Mouse (Mus musculus) lung, postnatal 25 days (tissue): Measurements from ENCODE around the gene Slc39a10.
"Not testable (repeated sequence)": the region's sequence is repeated elsewhere in the genome, so short reads cannot be mapped to it uniquely, and the experiment has no call there.

Experiments used
- DNase-seq: peaks from one replicate; pipeline ENCODE4 v3.0.0; 2022; ENCODE audit warnings: low spot score

Gene Slc39a10

DNA sequence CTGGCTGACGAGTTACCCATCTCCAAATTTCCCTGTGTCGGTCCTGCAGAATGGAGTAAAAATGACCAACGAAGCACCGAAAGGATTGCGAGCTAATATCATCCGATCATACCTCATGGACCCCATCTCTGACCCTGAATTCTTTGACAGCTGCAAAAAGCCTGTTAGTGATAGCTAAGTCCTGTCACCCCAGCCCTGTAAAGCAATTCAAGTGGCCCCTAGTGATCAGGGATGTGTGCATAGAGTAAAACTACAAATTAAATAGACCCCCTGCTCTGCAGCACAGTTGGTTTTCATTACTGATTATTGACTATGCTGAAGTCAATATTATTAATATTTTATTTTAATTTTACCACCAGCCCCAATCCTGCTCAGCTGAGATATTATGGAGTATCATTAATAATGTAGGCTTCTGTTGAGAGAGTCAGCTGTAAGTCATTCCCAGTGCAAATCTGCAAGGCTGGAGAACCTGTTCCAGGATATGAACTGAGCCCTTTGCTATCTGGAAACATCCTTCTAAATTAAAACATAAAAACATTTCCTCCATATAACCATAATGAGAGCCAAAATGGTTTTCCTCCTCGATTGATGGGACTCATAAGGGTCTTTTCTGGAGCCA, 122.5 kb downstream of the Slc39a10 start:
- not testable (repeated sequence) for DNase-seq

DNA sequence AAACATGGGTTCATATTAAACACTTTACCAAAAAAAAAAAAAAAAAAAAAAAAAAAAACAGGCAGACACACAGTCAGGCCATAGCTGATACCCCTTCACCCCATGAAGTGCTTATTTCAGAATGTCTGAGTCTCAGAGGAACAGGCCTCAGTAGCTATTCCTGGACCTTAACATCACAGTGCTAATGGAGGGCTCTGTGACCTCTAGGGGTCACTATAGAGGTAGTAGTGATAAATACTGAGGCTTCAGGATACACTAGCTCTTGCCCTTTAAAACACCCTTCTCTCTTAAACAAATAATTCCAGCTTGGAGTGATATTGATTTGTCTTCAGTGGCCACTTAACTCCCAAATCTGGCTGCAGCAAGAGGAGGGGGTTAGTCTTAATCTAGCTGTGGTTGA, 123.3 kb downstream of the Slc39a10 start:
- DNase-seq, result not testable (repeated sequence)

DNA sequence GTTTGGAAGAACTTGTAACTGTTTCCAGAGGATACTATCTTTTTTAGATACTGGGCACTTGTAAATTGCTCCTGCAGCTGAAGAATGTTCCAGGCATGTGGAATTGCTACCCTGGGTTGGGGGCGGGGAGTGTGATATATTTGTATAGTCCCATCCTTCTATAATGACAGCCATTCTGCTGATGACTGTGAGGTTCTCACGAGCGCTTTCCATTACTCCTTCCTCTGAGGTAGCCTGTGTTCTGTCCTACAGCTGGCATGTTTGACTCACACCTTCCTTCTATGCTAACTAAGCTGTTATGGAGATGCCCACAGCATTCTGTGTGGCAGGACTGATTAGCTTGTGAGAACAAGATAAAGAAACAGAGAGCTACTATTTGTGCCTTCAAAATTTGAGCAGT, 128.1 kb downstream of the Slc39a10 start:
- DNase-seq, result not testable (repeated sequence)
